Mouse (Mus musculus): ENCODE data around the gene Zfp775. TPM values are rescaled to one million over a fixed set of nuclear protein-coding genes. Genes with fewer than 3 reads are reported as not detected.

Gene Zfp775
- total RNA-seq, 2 experiments from 2014 or later: 5.8 to 5.9 TPM

DNA sequence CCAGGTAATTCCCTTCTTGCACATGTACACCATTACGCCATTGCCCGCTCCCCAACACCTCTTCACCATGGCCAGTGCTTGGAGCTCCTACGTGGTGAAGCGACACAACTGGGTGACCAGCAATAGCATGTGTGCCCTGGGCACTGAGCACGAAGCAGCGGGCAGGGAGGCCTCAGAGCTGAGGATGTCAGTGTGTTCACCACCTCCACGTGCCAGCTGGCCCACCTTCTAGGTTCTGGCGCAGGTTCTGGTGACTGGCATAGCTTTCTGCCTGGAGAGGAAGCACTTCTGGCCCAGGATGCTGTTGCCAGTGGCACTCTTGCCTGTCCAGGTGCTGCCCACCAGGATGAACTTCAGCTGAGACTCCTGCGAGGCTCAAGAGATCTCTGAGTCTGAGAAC lies 63.6 kb downstream of the Zfp775 start:
- intact Hi-C loops (cut with DNase I): no loop called here
- no peak for DNase-seq

DNA sequence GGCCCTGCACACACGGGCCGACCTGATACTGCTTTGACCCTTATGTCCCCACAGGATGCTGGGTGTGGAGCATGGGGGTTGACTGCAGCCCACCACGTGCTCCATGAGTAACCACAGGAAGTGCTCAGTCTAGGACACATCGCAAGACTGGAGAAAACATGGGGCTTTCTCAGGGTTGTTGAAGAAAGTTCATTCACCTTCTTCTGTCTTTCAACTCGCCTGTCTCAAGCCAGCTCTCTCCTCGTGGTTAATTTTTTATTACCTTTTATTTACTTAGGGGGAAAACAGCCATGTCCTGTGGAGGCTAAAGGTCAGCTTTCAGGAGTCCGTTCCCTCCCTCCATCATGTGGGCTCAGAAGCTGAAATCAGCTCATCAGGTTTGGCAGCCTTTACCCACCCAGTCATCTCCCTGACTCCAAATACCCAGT lies 64.3 kb downstream of the Zfp775 start:
- intact Hi-C loops (cut with DNase I): no loop called here

DNA sequence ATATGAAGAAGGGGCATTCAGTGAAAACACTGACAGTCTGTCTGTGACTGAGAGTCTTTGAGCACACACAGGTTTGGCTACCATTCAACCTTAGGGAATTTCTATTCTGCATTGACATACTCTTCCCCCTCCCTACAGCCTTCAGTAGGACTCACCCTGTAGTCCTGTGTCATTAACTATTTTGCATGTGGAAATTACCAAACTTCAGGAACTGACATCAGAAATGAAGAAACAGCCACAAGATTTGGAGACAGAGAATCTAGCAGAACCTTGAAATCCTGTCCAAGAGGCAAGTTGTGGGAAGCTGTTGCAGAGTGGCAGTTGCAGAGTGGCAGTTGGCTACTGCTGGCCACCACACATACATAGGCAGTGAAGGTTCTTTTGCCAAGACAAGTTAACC lies 66.2 kb downstream of the Zfp775 start:
- no peak for DNase-seq
- intact Hi-C loops (cut with DNase I): no loop called here

More for the DNA sequence above, 64.3 kb downstream of the Zfp775 start:
- DNase-seq: no peak

DNA sequence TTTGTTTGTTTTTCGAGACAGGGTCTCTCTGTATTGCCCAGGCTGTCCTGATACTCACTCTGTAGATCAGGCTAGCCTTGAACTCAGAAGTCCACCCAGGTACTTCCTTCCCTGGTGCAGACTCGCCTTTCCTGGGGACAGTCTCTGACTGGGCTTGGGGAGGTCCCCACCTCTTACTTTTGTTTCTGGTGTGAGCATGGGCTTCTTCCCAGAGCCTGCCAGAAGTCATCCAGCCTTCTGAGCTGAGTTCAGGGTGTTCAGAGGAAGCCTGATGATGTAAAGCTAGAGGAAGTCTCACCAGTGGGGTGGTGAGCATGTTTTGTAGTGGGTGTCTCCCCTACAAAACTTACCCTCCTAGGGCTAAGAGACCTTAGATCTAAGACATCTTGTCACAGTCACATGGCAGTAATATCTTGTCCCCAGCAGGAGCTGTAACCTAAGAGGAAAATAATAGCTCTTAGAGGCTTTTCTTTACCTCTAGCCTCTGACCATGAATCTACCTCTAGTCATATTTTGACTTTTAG lies 67.6 kb downstream of the Zfp775 start:
- intact Hi-C loops (cut with DNase I): no loop called here
- DNase-seq: no peak

Other genes with a start within 250 kb of the Zfp775 start
- gene Krba1, start 206.5 kb upstream of the Zfp775 start, total RNA-seq (2021): 10 to 100 TPM; 27.3 to 30.8 TPM
- gene Zfp467, start 156.2 kb upstream of the Zfp775 start, total RNA-seq (2021): 10 to 100 TPM; 17.8 to 25.2 TPM
- 1 to 10 TPM in 1 of 2 experiments, under 1 TPM in 1; 0.62 to 1.2 TPM for gene Sspo, start 153.8 kb upstream of the Zfp775 start, total RNA-seq (2021)
- gene Atp6v0e2, start 64.4 kb upstream of the Zfp775 start, total RNA-seq (2021): 10 to 100 TPM; 14.4 to 15.7 TPM
- 10 to 100 TPM; 12.4 to 16.7 TPM for gene Lrrc61, start 47.3 kb upstream of the Zfp775 start, total RNA-seq (2021)
- gene Rarres2, start 29.3 kb upstream of the Zfp775 start, total RNA-seq (2021): 100 to 1,000 TPM in 1 of 2 experiments, 10 to 100 TPM in 1; 86.7 to 106 TPM
- not detected for gene Gm45021, start 12.5 kb upstream of the Zfp775 start, total RNA-seq (2021)
- 10 to 100 TPM; 24.3 to 27.7 TPM for gene Repin1, start 8.2 kb upstream of the Zfp775 start, total RNA-seq (2021)
- gene Gm44965, start 8.1 kb upstream of the Zfp775 start, total RNA-seq (2021): 1 to 10 TPM in 1 of 2 experiments, not detected in 1; 5.4 TPM
- gene AI854703, start 24.7 kb downstream of the Zfp775 start, total RNA-seq (2021): under 1 TPM; 0.50 to 0.89 TPM
- 10 to 100 TPM; 11.0 to 14.0 TPM for gene Gimap8, start 45.2 kb downstream of the Zfp775 start, total RNA-seq (2021)
- gene Gimap9, start 74.1 kb downstream of the Zfp775 start, total RNA-seq (2021): 1 to 10 TPM; 6.0 to 7.5 TPM
- gene Gimap4, start 82.5 kb downstream of the Zfp775 start, total RNA-seq (2021): 10 to 100 TPM; 46.9 to 57.4 TPM
- gene Gimap6, start 106.2 kb downstream of the Zfp775 start, total RNA-seq (2021): 10 to 100 TPM; 73.8 to 74.5 TPM
- gene Gm28053, start 116.5 kb downstream of the Zfp775 start, total RNA-seq (2021): 1 to 10 TPM; 5.0 to 6.6 TPM
- gene Gimap7, start 116.6 kb downstream of the Zfp775 start, total RNA-seq (2021): not detected
- gene Gimap1, start 137.0 kb downstream of the Zfp775 start, total RNA-seq (2021): 10 to 100 TPM; 19.1 to 20.3 TPM
- gene Gimap5, start 144.1 kb downstream of the Zfp775 start, total RNA-seq (2021): 10 to 100 TPM; 10.1 to 13.3 TPM
- under 1 TPM; 0.45 to 0.72 TPM for gene Gimap3, start 168.8 kb downstream of the Zfp775 start, total RNA-seq (2021)
- gene Tmem176a, start 238.9 kb downstream of the Zfp775 start, total RNA-seq (2021): 10 to 100 TPM; 22.4 to 27.5 TPM
- gene Tmem176b, start 239.4 kb downstream of the Zfp775 start, total RNA-seq (2021): 10 to 100 TPM; 72.1 to 81.8 TPM

Data from heart, postnatal 10 days (tissue).